In the genomic region with DNA sequence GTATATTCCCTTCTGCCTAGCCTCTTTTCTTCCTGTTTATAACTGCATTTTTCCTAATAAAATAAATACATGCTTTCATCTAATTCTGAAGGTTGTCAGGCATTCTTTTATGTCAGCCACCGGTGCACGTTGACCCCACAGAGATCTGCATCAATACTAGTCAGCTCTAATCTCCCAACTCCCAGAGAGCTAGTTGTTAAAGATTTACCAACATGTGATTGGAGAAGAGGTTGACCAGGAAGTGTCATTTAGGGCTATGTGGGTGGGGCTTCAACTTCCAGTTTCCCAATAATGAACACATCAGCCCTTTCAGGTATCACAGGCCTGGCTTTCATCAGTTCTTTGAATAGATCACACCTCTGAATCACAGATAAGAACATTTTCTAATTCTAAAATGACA, we compare ENCODE assay signal across 27 mouse cellular contexts. TPM values are rescaled to one million over a fixed set of nuclear protein-coding genes. Genes with fewer than 3 reads are reported as not detected.
"Had no signal": no experiment of that assay in that cellular context is flagged by ENCODE, and none has a peak within 500 bp of the region (broad histone marks: within the 10 kb centered on the region; RNA-seq: fewer than 3 reads in every experiment).

No protein-coding gene starts in this region.

- H3K36me3 ChIP-seq: hindbrain, embryonic 13.5 days; kidney, embryonic 15.5 days; limb, embryonic 10.5 days; limb, embryonic 13.5 days; liver, embryonic 13.5 days; lung, embryonic 15.5 days; midbrain, embryonic 12.5 days; neural tube, embryonic 13.5 days had no signal

- ATAC-seq: hindbrain, embryonic 16.5 days; midbrain, embryonic 16.5 days had no signal

- H3K4me3 ChIP-seq: hindbrain, embryonic 13.5 days; kidney, embryonic 15.5 days; limb, embryonic 10.5 days; limb, embryonic 13.5 days; liver, embryonic 13.5 days; lung, embryonic 15.5 days; midbrain, embryonic 12.5 days; myocyte; neural tube, embryonic 13.5 days had no signal

- H3K27ac ChIP-seq: hindbrain, embryonic 13.5 days; kidney, embryonic 15.5 days; limb, embryonic 10.5 days; limb, embryonic 13.5 days; liver, embryonic 13.5 days; lung, embryonic 15.5 days; midbrain, embryonic 12.5 days; neural tube, embryonic 13.5 days; stomach, postnatal 0 days had no signal

- H3K4me2 ChIP-seq: hindbrain, embryonic 13.5 days; kidney, embryonic 15.5 days; limb, embryonic 13.5 days; liver, embryonic 13.5 days; lung, embryonic 15.5 days; midbrain, embryonic 12.5 days; neural tube, embryonic 13.5 days had no signal

- H3K9me3 ChIP-seq: hindbrain, embryonic 13.5 days; kidney, embryonic 15.5 days; limb, embryonic 10.5 days; limb, embryonic 13.5 days; liver, embryonic 13.5 days; lung, embryonic 15.5 days; midbrain, embryonic 12.5 days; neural tube, embryonic 13.5 days had no signal

- H3K4me1 ChIP-seq: lung, embryonic 15.5 days had no signal

- DNase-seq: kidney, adult 11 months; kidney, postnatal 10 days; kidney, postnatal 36 days; liver, embryonic 13.5 days; lung, adult 18-20 months; lung, postnatal 10 days; lung, postnatal 4 days; retina, postnatal 1 day; thymus, adult 2 months; thymus, postnatal 14 days; thymus, postnatal 4 days had no signal

- H3K9ac ChIP-seq: hindbrain, embryonic 13.5 days; kidney, embryonic 15.5 days; limb, embryonic 13.5 days; liver, embryonic 13.5 days; lung, embryonic 15.5 days; midbrain, embryonic 12.5 days; neural tube, embryonic 13.5 days had no signal

RNA-seq across cellular contexts. Expression of gene Slc15a1, which starts 3.9 kb away (rescaled TPM):
- total RNA-seq: layer of hippocampus, adult 18-20 months; left cerebral cortex, postnatal 25 days; megakaryocyte progenitor cell, adult 5-6 weeks; monocyte, adult 5-6 weeks had no signal
- polyA plus RNA-seq: hindbrain, embryonic 13.5 days; limb, embryonic 10.5 days; limb, embryonic 13.5 days; liver, embryonic 13.5 days; midbrain, embryonic 12.5 days; midbrain, embryonic 16.5 days; myocyte; neural tube, embryonic 13.5 days; stomach, embryonic 14.5 days had no signal
